Mouse (Mus musculus) forebrain, embryonic 12.5 days (tissue): ENCODE data around the gene Dnajb13. TPM values are rescaled to one million over a fixed set of nuclear protein-coding genes. Genes with fewer than 3 reads are reported as not detected.

Source experiments
- ATAC-seq: fragments of 200-750 bp; cut with Nextera tagmentation; 2 replicates; pipeline ENCODE4 v1.8.0; 2017; ENCODE audit warnings: moderate TSS enrichment; ENCODE audit not compliant: low FRiP score
- H3K27ac ChIP-seq: fragments of 300-500 bp; sonication (generic); 2 replicates; pipeline ENCODE4 v1.5.1; 2016; ENCODE audit warnings: mild to moderate bottlenecking
- H3K27me3 ChIP-seq: fragments of 300-500 bp; sonication (generic); 2 replicates; pipeline ENCODE4 v1.6.1; 2016; ENCODE audit warnings: mild to moderate bottlenecking
- H3K36me3 ChIP-seq: fragments of 300-500 bp; sonication (generic); replicated peaks from 2 replicates; pipeline ENCODE4 v1.6.1; 2016; ENCODE audit warnings: mild to moderate bottlenecking
- H3K4me1 ChIP-seq: fragments of 300-500 bp; sonication (generic); 2 replicates; pipeline ENCODE4 v1.6.1; 2016
- H3K4me2 ChIP-seq: fragments of 300-500 bp; sonication (generic); 2 replicates; pipeline ENCODE4 v1.6.1; 2016; ENCODE audit warnings: mild to moderate bottlenecking, moderate library complexity
- H3K4me3 ChIP-seq: fragments of 300-500 bp; sonication (generic); replicated peaks from 2 replicates; pipeline ENCODE4 v1.5.1; 2016; ENCODE audit warnings: mild to moderate bottlenecking
- H3K9ac ChIP-seq: fragments of 300-500 bp; sonication (generic); 2 replicates; pipeline ENCODE4 v1.6.1; 2016; ENCODE audit warnings: mild to moderate bottlenecking
- H3K9me3 ChIP-seq: fragments of 300-500 bp; sonication (generic); 2 replicates; pipeline ENCODE4 v1.6.1; 2016
- WGBS: fragments of 180-500 bp; shearing (Covaris S2); methylation state at CpG from one replicate; pipeline ENCODE4 v1.1.7; 2016; 5-methylcytosine and 5-hydroxymethylcytosine counted together
- polyA plus RNA-seq: library from polyadenylated mRNA; unstranded; fragments of >200 nt; fragmentation: Nextera tagmentation; extraction: Ambion mirVana; gene quantifications from 2 replicates; pipeline ENCODE4 v1.2.1, GENCODE M21; 2016

Dnajb13 gene
- polyA plus RNA-seq, 1 experiment from 2014 or later: 1.1 TPM

DNA sequence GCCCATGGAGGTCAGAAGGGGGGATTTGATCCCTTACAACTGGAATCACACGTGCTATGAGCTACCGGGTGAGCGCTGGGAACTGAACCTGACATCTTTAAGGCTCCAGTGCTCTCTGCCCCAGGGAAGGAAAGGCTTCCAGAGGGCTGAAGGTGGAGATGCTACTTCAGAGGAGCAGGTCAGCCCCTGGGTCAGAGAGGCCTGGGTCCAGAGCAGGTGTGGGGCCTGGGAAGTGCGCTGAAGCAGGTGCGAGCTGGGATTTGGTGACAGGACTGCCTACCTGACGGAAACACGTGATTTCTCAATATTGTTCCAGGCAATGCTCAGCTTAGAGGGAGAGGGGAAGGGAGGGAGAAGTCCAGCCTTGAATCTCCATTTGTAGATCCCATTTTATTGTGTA, 50.5 kb downstream of the Dnajb13 start:
- H3K27me3 ChIP-seq: no peaks in the 10 kb centered on the region
- H3K9me3 ChIP-seq: no peaks in the 10 kb centered on the region
- no peak overlapping the region for H3K4me2 ChIP-seq
- H3K4me3 ChIP-seq: no peak overlapping the region
- 95% methylated on average over 7 of the region's 7 CpGs for WGBS
- no peak overlapping the region for H3K27ac ChIP-seq
- no peak for ATAC-seq
- no peaks in the 10 kb centered on the region for H3K4me1 ChIP-seq
- no peak overlapping the region for H3K9ac ChIP-seq
- H3K36me3 ChIP-seq: peaks cover 71% of the 10 kb centered on the region

DNA sequence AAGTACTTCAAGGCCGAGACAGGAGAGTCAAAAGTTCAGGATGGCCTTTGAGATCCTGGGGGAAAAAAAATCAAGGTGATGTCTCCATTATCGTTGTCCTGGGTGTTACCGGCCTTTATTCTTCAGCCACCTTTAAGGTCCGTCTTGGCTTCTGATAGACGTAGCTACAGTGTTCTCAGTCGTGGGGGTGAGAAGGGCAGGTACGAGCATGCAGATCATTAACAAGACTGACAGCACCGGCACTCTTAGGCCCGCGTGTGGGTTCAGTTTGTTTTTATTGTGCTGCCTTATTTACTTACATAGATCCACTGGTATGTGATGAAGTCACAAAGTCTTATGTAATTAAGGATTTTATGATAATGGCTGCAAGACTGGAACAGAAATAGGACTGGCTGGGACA, 51.0 kb downstream of the Dnajb13 start:
- no peak overlapping the region for H3K4me2 ChIP-seq
- no peaks in the 10 kb centered on the region for H3K27me3 ChIP-seq
- 93% methylated on average over 10 of the region's 10 CpGs for WGBS
- no peak overlapping the region for H3K9ac ChIP-seq
- no peaks in the 10 kb centered on the region for H3K4me1 ChIP-seq
- H3K36me3 ChIP-seq: peaks cover 70% of the 10 kb centered on the region
- no peak for ATAC-seq
- H3K4me3 ChIP-seq: no peak overlapping the region
- H3K27ac ChIP-seq: no peak overlapping the region
- no peaks in the 10 kb centered on the region for H3K9me3 ChIP-seq

DNA sequence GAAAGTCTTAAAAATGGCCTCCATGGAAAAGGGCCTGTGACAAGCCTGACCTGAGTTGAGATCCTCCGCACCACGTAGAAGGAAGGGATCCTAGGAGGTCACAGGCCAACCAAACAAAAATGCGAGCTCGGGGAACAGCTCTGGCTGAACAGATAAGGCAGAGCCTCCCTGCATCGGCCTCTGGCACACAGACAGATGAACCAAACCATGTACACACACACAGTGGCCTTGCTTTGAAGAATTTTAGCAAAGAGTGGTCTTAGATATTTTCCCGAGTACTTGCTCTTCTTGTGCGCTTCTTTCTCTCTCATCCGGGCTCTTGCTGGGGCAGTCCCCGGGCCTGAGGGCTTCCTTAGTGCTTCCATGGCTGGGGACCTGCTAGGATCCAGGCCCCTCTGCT, 51.6 kb downstream of the Dnajb13 start:
- Histone ChIP-seq H3K27me3 (no peaks in the 10 kb centered on the region), H3K4me1 (no peaks in the 10 kb centered on the region), H3K4me2 (no peak overlapping the region), H3K27ac (no peak overlapping the region), H3K36me3 (peaks cover 68% of the 10 kb centered on the region), H3K9ac (no peak overlapping the region), H3K4me3 (no peak overlapping the region), H3K9me3 (no peaks in the 10 kb centered on the region)
- 91% methylated on average over 9 of the region's 9 CpGs for WGBS
- no peak for ATAC-seq

DNA sequence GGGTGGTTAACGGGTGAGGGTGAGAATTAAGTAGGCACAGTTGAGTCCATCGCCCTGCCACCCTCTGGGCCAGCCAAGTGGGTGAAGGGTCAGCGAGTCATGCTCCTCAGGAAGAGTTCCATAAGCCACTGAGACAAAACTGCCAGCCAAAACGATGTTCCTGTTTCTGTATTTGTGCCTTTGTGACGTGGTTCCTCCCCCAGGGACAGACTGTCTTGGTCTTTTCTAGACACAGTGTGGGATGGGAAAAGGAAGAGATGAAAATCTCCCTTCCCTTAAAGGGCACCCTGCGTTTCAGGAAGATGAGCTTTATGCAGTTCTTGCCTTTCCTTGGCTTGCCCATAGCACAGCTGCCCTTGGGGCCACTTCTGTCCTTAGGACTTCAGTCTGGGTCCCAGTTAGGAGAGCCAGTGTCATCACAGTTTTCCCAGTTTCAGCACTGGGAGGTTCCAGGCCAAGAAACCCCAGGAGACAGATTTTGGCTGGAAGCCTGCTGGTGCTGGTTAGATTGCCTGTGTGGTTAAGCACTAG, 53.1 kb downstream of the Dnajb13 start:
- WGBS: 90% methylated on average over 6 of the region's 6 CpGs
- H3K27ac ChIP-seq: no peak overlapping the region
- no peak overlapping the region for H3K4me3 ChIP-seq
- peaks cover 75% of the 10 kb centered on the region for H3K36me3 ChIP-seq
- no peaks in the 10 kb centered on the region for H3K27me3 ChIP-seq
- no peak overlapping the region for H3K4me2 ChIP-seq
- no peak overlapping the region for H3K9ac ChIP-seq
- ATAC-seq: no peak
- H3K9me3 ChIP-seq: no peaks in the 10 kb centered on the region
- H3K4me1 ChIP-seq: no peaks in the 10 kb centered on the region

DNA sequence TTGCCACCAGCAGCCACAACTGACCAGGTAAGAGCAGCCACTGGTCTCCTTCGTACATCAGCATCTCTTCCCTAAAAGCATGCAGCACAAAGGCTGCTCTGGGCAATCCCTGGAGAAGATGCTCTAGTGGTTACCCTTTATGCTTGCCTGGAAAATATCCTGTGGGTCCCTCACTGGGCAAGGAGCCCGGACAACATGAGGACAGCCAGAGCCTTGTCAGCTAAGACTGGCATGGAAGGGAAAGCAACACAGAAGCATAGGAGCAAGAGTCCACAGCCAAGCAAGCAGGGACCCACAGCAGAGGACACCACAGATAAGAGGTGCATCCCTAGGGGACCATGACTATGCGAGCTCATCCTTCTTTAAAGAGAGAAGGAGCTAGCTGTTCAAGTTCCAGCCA, 54.9 kb downstream of the Dnajb13 start:
- no peaks in the 10 kb centered on the region for H3K9me3 ChIP-seq

DNA sequence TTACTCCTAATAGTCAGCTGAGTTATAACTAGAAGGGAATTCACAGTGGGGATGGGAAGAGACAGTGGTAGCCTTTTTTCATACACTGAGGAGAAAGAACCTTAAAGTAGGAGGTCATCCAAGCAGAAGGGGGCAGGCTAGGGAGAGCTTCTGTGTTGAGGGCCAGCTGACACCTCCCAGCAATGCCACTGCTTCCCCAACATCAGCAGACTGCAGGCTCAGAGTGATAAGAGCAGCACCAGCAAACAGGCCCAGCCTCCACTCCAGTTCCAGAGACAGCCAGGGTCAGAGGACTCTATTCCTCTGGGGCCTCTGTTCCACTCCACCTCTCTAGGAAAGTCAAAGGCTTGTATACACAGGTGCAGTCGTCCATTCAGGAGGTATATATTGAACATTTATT, 56.6 kb downstream of the Dnajb13 start:
- WGBS: 63% methylated on average over 1 of the region's 1 CpGs
- H3K4me2 ChIP-seq: no peak overlapping the region
- no peaks in the 10 kb centered on the region for H3K9me3 ChIP-seq
- no peak for ATAC-seq
- no peaks in the 10 kb centered on the region for H3K27me3 ChIP-seq
- no peak overlapping the region for H3K4me3 ChIP-seq
- no peaks in the 10 kb centered on the region for H3K4me1 ChIP-seq
- no peak overlapping the region for H3K27ac ChIP-seq
- no peak overlapping the region for H3K9ac ChIP-seq
- peaks cover 83% of the 10 kb centered on the region for H3K36me3 ChIP-seq

More for the DNA sequence above, 54.9 kb downstream of the Dnajb13 start:
- Histone ChIP-seq H3K36me3 (peaks cover 80% of the 10 kb centered on the region), H3K27me3 (no peaks in the 10 kb centered on the region), H3K4me2 (no peak overlapping the region), H3K4me1 (no peaks in the 10 kb centered on the region), H3K27ac (no peak overlapping the region), H3K9ac (no peak overlapping the region), H3K4me3 (no peak overlapping the region)
- 90% methylated on average over 3 of the region's 3 CpGs for WGBS
- no peak for ATAC-seq

Other genes starting within 250 kb of the Dnajb13 start
- 4.1 and 4.2 TPM in 2 replicates for gene P4ha3, start 229.4 kb downstream of the Dnajb13 start, polyA plus RNA-seq
- gene C2cd3, start 142.7 kb downstream of the Dnajb13 start, polyA plus RNA-seq: 44.3 and 49.5 TPM in 2 replicates
- gene Ppme1, start 142.7 kb downstream of the Dnajb13 start, polyA plus RNA-seq: 103 TPM in 2 replicates
- not detected in 2 replicates for gene Ucp3, start 42.0 kb downstream of the Dnajb13 start, polyA plus RNA-seq
- gene Ucp2, start 21.6 kb downstream of the Dnajb13 start, polyA plus RNA-seq: 83.8 and 93.1 TPM in 2 replicates
- gene Coa4, start 22.1 kb upstream of the Dnajb13 start, polyA plus RNA-seq: 12.6 and 15.1 TPM in 2 replicates
- gene Rab6a, start 92.5 kb upstream of the Dnajb13 start, polyA plus RNA-seq: 146 and 157 TPM in 2 replicates
- gene Mrpl48, start 93.3 kb upstream of the Dnajb13 start, polyA plus RNA-seq: 55.7 and 59.6 TPM in 2 replicates
- 4.4 and 6.3 TPM in 2 replicates for gene Plekhb1, start 147.5 kb upstream of the Dnajb13 start, polyA plus RNA-seq
- gene Fam168a, start 191.7 kb upstream of the Dnajb13 start, polyA plus RNA-seq: 63.9 and 72.6 TPM in 2 replicates